Mouse (Mus musculus) heart, embryonic 12.5 days (tissue): ENCODE measurements around the gene 4930469K13Rik. TPM values are rescaled to one million over a fixed set of nuclear protein-coding genes. Genes with fewer than 3 reads are reported as not detected.

Experiments used
- ATAC-seq: fragments of 200-750 bp; cut with Nextera tagmentation; 2 replicates; pipeline ENCODE4 v1.8.0; 2017; ENCODE audit warnings: moderate TSS enrichment, moderate library complexity; ENCODE audit not compliant: insufficient number of reproducible peaks, low FRiP score
- H3K27ac ChIP-seq: fragments of 300-500 bp; sonication (generic); 2 replicates; pipeline ENCODE4 v1.5.1; 2016; ENCODE audit warnings: mild to moderate bottlenecking, moderate library complexity; ENCODE audit not compliant: poor library complexity, severe bottlenecking
- H3K27me3 ChIP-seq: fragments of 300-500 bp; sonication (generic); replicated peaks from 2 replicates; pipeline ENCODE4 v1.6.1; 2016; ENCODE audit warnings: mild to moderate bottlenecking, moderate library complexity
- H3K36me3 ChIP-seq: fragments of 300-500 bp; sonication (generic); 2 replicates; pipeline ENCODE4 v1.6.1; 2016; ENCODE audit warnings: mild to moderate bottlenecking, moderate library complexity
- H3K4me1 ChIP-seq: fragments of 300-500 bp; sonication (generic); replicated peaks from 2 replicates; pipeline ENCODE4 v1.6.1; 2016; ENCODE audit warnings: mild to moderate bottlenecking
- H3K4me2 ChIP-seq: fragments of 300-500 bp; sonication (generic); 2 replicates; pipeline ENCODE4 v1.6.1; 2016; ENCODE audit warnings: mild to moderate bottlenecking, moderate library complexity
- H3K4me3 ChIP-seq: fragments of 300-500 bp; sonication (generic); 2 replicates; pipeline ENCODE4 v1.5.1; 2016; ENCODE audit warnings: mild to moderate bottlenecking
- H3K9ac ChIP-seq: fragments of 300-500 bp; sonication (generic); 2 replicates; pipeline ENCODE4 v1.6.1; 2016; ENCODE audit warnings: mild to moderate bottlenecking, moderate library complexity
- H3K9me3 ChIP-seq: fragments of 300-500 bp; sonication (generic); replicated peaks from 2 replicates; pipeline ENCODE4 v1.6.1; 2016; ENCODE audit warnings: mild to moderate bottlenecking, moderate library complexity
- WGBS: fragments of 180-500 bp; shearing (Covaris S2); methylation state at CpG from one replicate; pipeline ENCODE4 v1.1.7; 2016; 5-methylcytosine and 5-hydroxymethylcytosine counted together
- polyA plus RNA-seq: library from polyadenylated mRNA; unstranded; fragments of >200 nt; fragmentation: Nextera tagmentation; extraction: Ambion mirVana; gene quantifications from 2 replicates; pipeline ENCODE4 v1.2.1, GENCODE M21; 2016

Gene 4930469K13Rik
- polyA plus RNA-seq, 1 experiment from 2014 or later = not detected

GRCm38 (mm10) chr11:34040061-34040460 lies 58.3 kb downstream of the 4930469K13Rik start:
- no peaks in the 10 kb centered on the region for H3K9me3 ChIP-seq
- no peak overlapping the region for H3K9ac ChIP-seq
- WGBS = 79% methylated on average over 5 of the region's 5 CpGs
- no peak overlapping the region for H3K4me2 ChIP-seq
- H3K36me3 ChIP-seq = no peaks in the 10 kb centered on the region
- no peaks in the 10 kb centered on the region; the same call in 1 of the 2 replicates for H3K4me1 ChIP-seq
- H3K27me3 ChIP-seq = no peaks in the 10 kb centered on the region
- no peak overlapping the region for H3K27ac ChIP-seq
- no peak overlapping the region for H3K4me3 ChIP-seq
- ATAC-seq = no peak

GRCm38 (mm10) chr11:34035909-34036658 lies 62.3 kb downstream of the 4930469K13Rik start:
- no peak overlapping the region for H3K4me2 ChIP-seq
- ATAC-seq = no peak
- peaks cover 7% of the 10 kb centered on the region for H3K4me1 ChIP-seq
- H3K9me3 ChIP-seq = no peaks in the 10 kb centered on the region
- H3K4me3 ChIP-seq = no peak overlapping the region
- no peaks in the 10 kb centered on the region for H3K27me3 ChIP-seq
- WGBS = 81% methylated on average over 5 of the region's 5 CpGs
- no peak overlapping the region for H3K27ac ChIP-seq
- H3K36me3 ChIP-seq = no peaks in the 10 kb centered on the region
- H3K9ac ChIP-seq = no peak overlapping the region

- no peak for ATAC-seq
- H3K9me3 ChIP-seq = no peaks in the 10 kb centered on the region
- no peaks in the 10 kb centered on the region for H3K27me3 ChIP-seq
- H3K4me3 ChIP-seq = no peak overlapping the region
- H3K36me3 ChIP-seq = no peaks in the 10 kb centered on the region
- no peak overlapping the region for H3K9ac ChIP-seq
- no peak overlapping the region for H3K4me2 ChIP-seq
- H3K27ac ChIP-seq = no peak overlapping the region
- peaks cover 7% of the 10 kb centered on the region for H3K4me1 ChIP-seq
- 60% methylated on average over 2 of the region's 2 CpGs for WGBS
These were observed 63.6 kb downstream of the 4930469K13Rik start for GRCm38 (mm10) chr11:34034794-34035193.

- Histone ChIP-seq H3K36me3 (no peaks in the 10 kb centered on the region), H3K27me3 (no peaks in the 10 kb centered on the region), H3K27ac (no peak overlapping the region), H3K4me2 (no peak overlapping the region), H3K9ac (no peak overlapping the region), H3K9me3 (no peaks in the 10 kb centered on the region), H3K4me1 (peaks cover 7% of the 10 kb centered on the region), H3K4me3 (no peak overlapping the region)
- WGBS = 82% methylated on average over 5 of the region's 5 CpGs
- ATAC-seq = no peak
These were observed 64.3 kb downstream of the 4930469K13Rik start for GRCm38 (mm10) chr11:34034008-34034505.

- H3K4me1 ChIP-seq = peaks cover 7% of the 10 kb centered on the region
- H3K9ac ChIP-seq = no peak overlapping the region
- no peaks in the 10 kb centered on the region for H3K9me3 ChIP-seq
- H3K36me3 ChIP-seq = no peaks in the 10 kb centered on the region
- peak overlapping the region; percentile 23; the same call in 1 of the 2 replicates for H3K4me2 ChIP-seq
- H3K27ac ChIP-seq = no peak overlapping the region
- peak; percentile 39; the same call in 1 of the 2 replicates for ATAC-seq
- no peaks in the 10 kb centered on the region for H3K27me3 ChIP-seq
- WGBS = 39% methylated on average over 8 of the region's 8 CpGs
- no peak overlapping the region for H3K4me3 ChIP-seq
These were observed 67.1 kb downstream of the 4930469K13Rik start for GRCm38 (mm10) chr11:34031015-34031805.

- H3K27me3 ChIP-seq = no peaks in the 10 kb centered on the region
- no peak overlapping the region for H3K9ac ChIP-seq
- H3K9me3 ChIP-seq = no peaks in the 10 kb centered on the region
- H3K4me3 ChIP-seq = no peak overlapping the region
- H3K4me1 ChIP-seq = peaks cover 7% of the 10 kb centered on the region
- H3K36me3 ChIP-seq = no peaks in the 10 kb centered on the region
- no peak for ATAC-seq
- no peak overlapping the region for H3K27ac ChIP-seq
- 77% methylated on average over 5 of the region's 5 CpGs for WGBS
- no peak overlapping the region for H3K4me2 ChIP-seq
These were observed 68.7 kb downstream of the 4930469K13Rik start for GRCm38 (mm10) chr11:34029658-34030057.

- no peaks in the 10 kb centered on the region for H3K27me3 ChIP-seq
- H3K4me2 ChIP-seq = no peak overlapping the region
- H3K4me1 ChIP-seq = no peaks in the 10 kb centered on the region
- no peak for ATAC-seq
- no peak overlapping the region for H3K27ac ChIP-seq
- no peak overlapping the region for H3K9ac ChIP-seq
- 86% methylated on average over 1 of the region's 1 CpGs for WGBS
- no peak overlapping the region for H3K4me3 ChIP-seq
- no peaks in the 10 kb centered on the region for H3K9me3 ChIP-seq
- H3K36me3 ChIP-seq = no peaks in the 10 kb centered on the region
These were observed 73.3 kb downstream of the 4930469K13Rik start for GRCm38 (mm10) chr11:34025091-34025490.

- no peak overlapping the region for H3K4me3 ChIP-seq
- H3K36me3 ChIP-seq = no peaks in the 10 kb centered on the region
- H3K27ac ChIP-seq = no peak overlapping the region
- no peaks in the 10 kb centered on the region for H3K27me3 ChIP-seq
- no peak for ATAC-seq
- WGBS = 34% methylated on average over 6 of the region's 6 CpGs
- peaks cover 5% of the 10 kb centered on the region; the same call in 1 of the 2 replicates for H3K4me1 ChIP-seq
- H3K4me2 ChIP-seq = no peak overlapping the region
- H3K9me3 ChIP-seq = no peaks in the 10 kb centered on the region
- H3K9ac ChIP-seq = no peak overlapping the region
These were observed 86.2 kb downstream of the 4930469K13Rik start for GRCm38 (mm10) chr11:34012007-34012652.

GRCm38 (mm10) chr11:34010859-34011172 lies 87.5 kb downstream of the 4930469K13Rik start:
- H3K27me3 ChIP-seq = no peaks in the 10 kb centered on the region
- H3K4me3 ChIP-seq = no peak overlapping the region
- H3K4me2 ChIP-seq = no peak overlapping the region
- 0 out of 2 replicates have a peak, but pooled peaks have one; percentile 25 for ATAC-seq
- H3K36me3 ChIP-seq = no peaks in the 10 kb centered on the region
- H3K4me1 ChIP-seq = peaks cover 5% of the 10 kb centered on the region; the same call in 1 of the 2 replicates
- WGBS = 47% methylated on average over 4 of the region's 4 CpGs
- no peaks in the 10 kb centered on the region for H3K9me3 ChIP-seq
- no peak overlapping the region for H3K9ac ChIP-seq
- H3K27ac ChIP-seq = no peak overlapping the region

- Histone ChIP-seq H3K4me3 (no peak overlapping the region), H3K9ac (no peak overlapping the region), H3K9me3 (no peaks in the 10 kb centered on the region), H3K27ac (no peak overlapping the region), H3K4me1 (peaks cover 5% of the 10 kb centered on the region; the same call in 1 of the 2 replicates), H3K4me2 (no peak overlapping the region), H3K27me3 (no peaks in the 10 kb centered on the region; the same call in 1 of the 2 replicates), H3K36me3 (no peaks in the 10 kb centered on the region)
- peak; percentile 36; the same call in 1 of the 2 replicates for ATAC-seq
- WGBS = 63% methylated on average over 7 of the region's 7 CpGs
These were observed 88.1 kb downstream of the 4930469K13Rik start for GRCm38 (mm10) chr11:34010133-34010858.
